Mouse (Mus musculus) 3134 (cell line): Measurements from ENCODE around the gene Pxk.

ENCODE experiments used
- DNase-seq: peaks from one replicate; pipeline ENCODE4 v3.0.0-alpha.2; 2011; ENCODE audit warnings: low spot score; ENCODE audit not compliant: insufficient read length; ENCODE audit errors: extremely low read depth

Pxk gene

DNA sequence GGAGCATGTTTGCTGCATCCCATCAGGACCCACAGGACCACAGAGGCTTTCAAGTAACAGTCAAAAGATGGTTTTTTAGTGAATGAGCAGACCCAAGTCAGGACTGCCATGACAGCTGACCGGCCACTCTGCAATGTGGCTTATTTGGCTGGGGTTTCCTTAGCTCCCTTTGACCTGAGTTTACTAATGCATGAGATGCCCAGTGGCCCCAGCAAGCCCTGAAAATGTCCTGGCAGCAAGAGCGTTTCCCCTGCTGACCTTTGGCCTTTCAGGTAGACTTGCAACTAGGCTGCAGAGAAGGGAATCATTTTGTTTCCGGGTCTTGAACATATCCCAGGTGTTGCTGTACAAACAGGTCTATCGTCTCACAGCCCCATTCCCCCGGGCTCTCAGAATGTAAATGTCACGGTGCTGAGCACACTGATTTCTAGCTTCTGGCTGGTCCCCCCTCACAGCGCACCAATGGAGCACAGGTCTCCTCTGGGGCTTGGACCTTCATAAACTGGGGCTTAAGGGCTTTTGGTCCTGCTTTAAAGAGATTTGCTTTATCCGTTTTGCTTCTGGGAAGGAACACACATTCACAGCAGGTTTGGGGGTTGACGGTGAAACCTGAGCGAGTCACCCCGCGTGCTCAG is 93.4 kb downstream of the Pxk start:
- DNase-seq = no peak

DNA sequence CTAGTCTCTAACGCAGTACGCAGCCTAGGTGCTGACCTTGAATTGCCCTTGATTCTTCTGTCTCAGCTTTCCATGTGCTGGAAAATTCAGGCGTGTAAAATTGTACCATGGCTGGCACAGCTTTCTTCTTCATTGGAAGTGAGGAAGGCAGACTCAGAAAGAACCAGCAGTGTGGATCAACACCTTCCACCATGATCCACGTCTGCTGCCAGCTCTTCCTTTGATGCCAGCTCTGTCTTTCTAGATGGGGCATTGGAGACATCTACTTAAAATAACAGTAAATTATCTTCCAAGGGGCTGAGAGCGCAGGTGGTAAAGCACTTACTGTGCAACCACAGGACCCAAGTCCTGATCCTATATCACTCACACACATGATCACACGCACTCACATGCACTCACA is 94.7 kb downstream of the Pxk start:
- no peak for DNase-seq

DNA sequence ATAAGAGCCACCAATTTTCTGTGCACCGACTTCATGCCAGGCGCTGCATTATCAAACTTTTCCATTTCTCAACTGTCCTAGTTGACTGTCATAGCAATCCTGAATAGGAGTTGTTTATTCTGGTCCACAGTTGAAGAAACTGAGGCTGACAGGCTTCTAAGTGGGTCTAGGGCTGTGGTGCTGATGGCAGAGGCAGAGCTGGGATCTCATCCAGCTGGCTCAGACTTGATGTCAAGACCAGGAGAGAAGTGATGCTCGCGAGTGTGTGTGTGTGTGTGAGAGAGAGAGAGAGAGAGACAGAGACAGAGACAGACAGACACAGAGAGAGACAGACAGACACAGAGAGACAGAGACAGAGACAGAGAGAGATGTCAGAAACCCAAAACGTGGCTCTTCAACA is 102.8 kb downstream of the Pxk start:
- DNase-seq = no peak

DNA sequence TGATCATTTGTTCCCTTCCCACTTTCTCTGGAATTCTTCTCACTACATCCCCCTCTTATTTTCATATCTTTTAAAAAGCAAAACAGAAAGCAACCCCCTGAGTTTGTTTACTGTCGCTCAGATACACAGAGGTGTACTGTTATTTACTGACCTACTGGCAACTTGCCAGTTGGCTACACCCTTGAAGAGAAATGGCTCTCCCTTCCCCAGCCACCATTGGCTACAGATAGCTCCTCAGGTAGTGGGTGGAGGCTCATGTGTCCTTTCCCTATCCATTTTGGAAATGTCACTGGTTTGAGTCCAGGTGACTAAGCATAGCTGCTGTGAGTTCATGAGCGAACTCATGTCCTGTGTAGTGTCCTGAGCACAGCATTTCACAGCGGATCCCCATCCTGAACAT is 103.7 kb downstream of the Pxk start:
- DNase-seq = no peak

DNA sequence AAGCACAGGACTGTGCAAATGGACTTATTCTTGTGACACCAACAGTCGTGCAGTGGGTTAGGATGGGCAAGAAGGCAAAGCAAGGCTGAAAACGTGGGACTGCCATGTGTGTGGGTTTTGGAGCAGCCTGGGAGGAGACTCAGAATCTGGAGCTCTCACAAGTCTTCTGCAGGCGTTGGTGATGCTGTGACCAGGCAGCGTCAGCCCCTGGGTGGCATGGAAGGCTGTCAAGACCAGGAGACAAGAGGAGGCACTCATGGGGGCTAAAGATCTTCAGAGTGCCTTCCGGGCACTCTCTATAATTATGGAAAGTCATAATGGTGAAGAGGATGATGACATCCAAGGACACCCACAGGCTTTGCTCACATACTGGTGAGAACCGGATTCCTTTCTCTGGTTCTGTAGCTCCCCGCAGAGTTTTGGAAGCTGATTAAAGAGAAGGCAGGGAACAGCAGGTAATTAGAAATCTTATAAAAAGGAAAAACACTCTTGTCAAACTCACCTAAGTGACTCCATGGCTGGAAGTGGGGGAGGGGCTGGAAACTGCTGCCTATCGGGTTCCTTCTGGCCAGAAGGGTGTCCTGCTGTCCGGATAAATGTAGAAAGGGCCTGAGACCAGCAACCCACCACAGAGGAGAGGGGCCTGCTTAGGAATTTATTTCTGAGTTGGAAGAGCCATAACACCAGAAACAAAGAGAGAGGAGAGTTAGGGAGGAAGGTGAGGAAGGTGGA is 108.3 kb downstream of the Pxk start:
- DNase-seq = no peak

DNA sequence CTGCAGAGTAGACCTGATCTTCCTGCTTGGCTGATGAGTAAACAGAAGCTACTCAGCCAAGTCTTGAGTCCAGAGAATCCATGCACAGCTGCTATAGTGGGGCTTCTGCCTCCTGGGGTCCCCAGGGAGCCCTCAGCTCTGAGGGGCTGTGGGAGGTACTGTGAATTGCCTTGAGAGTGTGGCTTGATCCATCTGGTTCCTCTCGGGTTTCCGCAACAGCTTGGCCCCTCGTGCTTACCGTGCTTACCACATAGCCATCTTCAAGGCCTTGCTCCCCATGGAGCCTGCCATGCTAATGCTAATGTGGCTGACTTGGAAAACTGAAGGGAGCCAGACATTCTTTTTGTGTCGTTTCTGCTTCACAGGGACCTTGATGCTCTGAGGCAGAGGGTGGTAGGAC is 109.1 kb downstream of the Pxk start:
- DNase-seq = no peak

DNA sequence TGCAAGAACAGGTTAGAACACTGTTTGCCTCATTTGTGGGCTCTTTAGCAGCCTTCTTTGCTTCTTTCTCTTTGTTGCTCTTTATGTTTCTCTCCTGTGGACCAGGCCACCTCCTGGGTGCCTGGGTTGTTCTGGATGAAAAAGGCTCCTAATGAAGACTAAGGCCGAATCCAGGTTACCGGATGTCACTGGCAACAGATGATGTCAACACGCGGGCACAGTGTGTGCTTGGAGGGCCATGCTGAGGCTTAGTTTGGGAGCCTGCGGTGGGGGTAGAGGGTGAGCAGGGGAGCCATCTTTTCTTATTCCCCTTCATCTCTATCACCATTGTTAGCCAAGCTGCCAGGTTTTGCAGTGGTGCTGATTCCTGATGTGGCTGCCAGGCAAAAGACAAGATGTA is 109.5 kb downstream of the Pxk start:
- DNase-seq = no peak

DNA sequence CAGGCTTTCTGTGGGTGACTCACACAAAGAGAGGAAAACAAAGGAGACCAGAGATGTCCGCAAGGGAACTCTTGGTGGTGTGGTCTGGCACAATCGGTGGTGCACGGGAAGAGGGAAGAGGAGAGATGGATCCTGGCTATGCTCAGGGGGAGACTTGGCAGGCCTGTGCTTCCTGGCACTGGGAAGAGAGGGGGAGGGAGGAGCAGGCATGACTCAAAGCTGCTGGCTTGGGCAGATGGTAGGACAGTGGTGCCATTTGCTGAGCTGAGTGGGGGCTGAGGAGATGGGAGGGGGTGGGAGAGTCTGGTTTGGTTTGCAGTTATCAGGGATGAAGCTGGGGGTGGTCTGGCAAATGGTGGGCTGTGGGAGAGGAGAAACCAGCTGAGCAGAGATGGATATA is 110.9 kb downstream of the Pxk start:
- DNase-seq = peak; percentile 70

DNA sequence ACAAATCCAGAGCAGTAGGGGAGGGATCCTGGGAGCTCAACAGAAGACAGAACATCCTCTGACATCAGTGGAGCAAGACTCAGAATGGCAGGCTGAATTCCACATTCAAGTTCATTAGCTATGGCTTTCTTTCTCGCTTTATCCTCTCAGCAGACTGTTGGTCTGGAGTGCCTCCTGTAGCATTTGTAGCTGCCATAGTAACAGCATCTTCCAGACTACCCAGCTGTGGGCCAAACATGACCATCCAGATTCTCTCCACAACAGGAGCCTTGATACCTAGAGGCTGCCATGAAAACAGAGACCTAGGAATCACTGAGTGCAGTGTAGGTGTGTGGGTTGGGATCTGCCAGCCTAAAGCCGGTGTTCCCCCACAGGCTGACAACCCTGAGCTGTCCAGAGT is 111.9 kb downstream of the Pxk start:
- no peak for DNase-seq

DNA sequence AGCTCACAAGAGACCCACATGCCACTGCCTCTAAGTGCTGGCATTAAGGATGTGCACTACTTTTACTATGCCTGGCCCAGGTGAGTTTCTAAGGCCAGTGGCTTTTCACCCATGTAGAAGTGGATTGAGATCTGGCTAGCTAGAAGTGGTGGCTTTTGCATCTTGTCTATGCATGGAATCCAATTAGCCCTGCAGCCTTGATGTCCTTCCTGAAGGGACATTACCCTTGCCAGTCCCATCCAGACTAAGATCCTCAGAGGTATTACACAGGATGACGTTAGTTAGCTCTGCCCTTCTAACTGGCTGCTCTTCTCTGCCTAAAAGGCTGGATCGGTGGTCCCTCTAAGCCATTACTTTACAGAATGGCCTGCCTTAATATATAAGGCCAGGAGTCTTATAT is 115.0 kb downstream of the Pxk start:
- DNase-seq = no peak

DNA sequence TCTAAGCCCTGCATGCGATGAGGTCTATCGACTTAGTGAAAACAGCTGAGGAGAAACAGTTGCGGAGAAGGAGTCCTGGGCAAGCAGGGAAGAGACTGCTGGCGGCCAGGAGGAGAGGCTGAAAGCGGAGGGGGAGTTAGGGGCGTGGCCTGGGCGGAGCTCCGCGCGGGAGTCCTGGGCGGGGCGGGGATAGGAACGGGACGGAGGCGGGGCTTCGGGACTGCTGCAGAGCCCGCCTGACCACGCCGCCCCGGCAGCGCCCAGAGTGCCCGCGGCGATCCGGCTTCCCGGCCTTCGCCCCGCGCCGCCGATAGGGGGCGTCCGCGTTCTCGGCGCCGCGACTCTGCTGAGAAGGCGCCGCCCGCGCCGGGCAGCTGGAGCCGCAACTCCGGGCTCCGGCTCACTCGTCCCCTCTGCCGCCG is 115.8 kb downstream of the Pxk start, which contains the start of gene Kctd6:
Gene Kctd6 (plus strand): TSS at position 338 of the 422 bp plus-strand sequence.
- DNase-seq = peak; percentile 97
